Mouse (Mus musculus): Measurements from ENCODE around the gene Gm49353. TPM values are rescaled to one million over a fixed set of nuclear protein-coding genes. Genes with fewer than 3 reads are reported as not detected.

Gm49353 gene
- not detected in 2 replicates for polyA plus RNA-seq (2012; rRNA removed)

- no peaks in the 10 kb centered on the region for H3K36me3 ChIP-seq (ENCODE audit: control insufficient read depth, insufficient read depth, low read length)
- H3K4me3 ChIP-seq (ENCODE audit: low read depth, low read length): no peak within 1 kb of the TSS
- 84% methylated on average over 7 of the region's 7 CpGs for WGBS
- no peaks in the 10 kb centered on the region for H3K4me1 ChIP-seq (ENCODE audit: control insufficient read depth, insufficient read depth, insufficient read length, low read length)
- TF ChIP-seq POLR2A (IDR thresholded peaks at IDR 0.05; ENCODE audit: low read depth, low read length) (no peak), CTCF (IDR thresholded peaks at IDR 0.05; ENCODE audit: extremely low read depth, insufficient read length, insufficient replicate concordance, low read depth, low read length) (no peak)
- H3K27me3 ChIP-seq (ENCODE audit: control insufficient read depth, insufficient read depth, low read length): no peaks in the 10 kb centered on the region
- no peak within 1 kb of the TSS for H3K27ac ChIP-seq (ENCODE audit: insufficient read depth, low read depth, low read length)
Measured at GRCm38 (mm10) chr10:29198642-29199041, at the start of gene Gm49353. Gene Gm49353, plus strand, starts transcription at chr10:29198954.

- Histone ChIP-seq H3K27me3 (ENCODE audit: control insufficient read depth, insufficient read depth, low read length) (no peaks in the 10 kb centered on the region), H3K4me3 (ENCODE audit: low read depth, low read length) (no peak overlapping the region), H3K27ac (ENCODE audit: insufficient read depth, low read depth, low read length) (no peak overlapping the region), H3K4me1 (ENCODE audit: control insufficient read depth, insufficient read depth, insufficient read length, low read length) (no peaks in the 10 kb centered on the region), H3K36me3 (ENCODE audit: control insufficient read depth, insufficient read depth, low read length) (no peaks in the 10 kb centered on the region)
- WGBS: 83% methylated on average over 3 of the region's 3 CpGs
- no peak for TF ChIP-seq POLR2A (IDR thresholded peaks at IDR 0.05; ENCODE audit: low read depth, low read length)
- no peak for TF ChIP-seq CTCF (IDR thresholded peaks at IDR 0.05; ENCODE audit: extremely low read depth, insufficient read length, insufficient replicate concordance, low read depth, low read length)
Measured at GRCm38 (mm10) chr10:29155304-29155703, 43.5 kb upstream of the Gm49353 start.

GRCm38 (mm10) chr10:29161664-29162063, 37.1 kb upstream of the Gm49353 start:
- H3K36me3 ChIP-seq (ENCODE audit: control insufficient read depth, insufficient read depth, low read length): no peaks in the 10 kb centered on the region
- H3K27me3 ChIP-seq (ENCODE audit: control insufficient read depth, insufficient read depth, low read length): no peaks in the 10 kb centered on the region
- TF ChIP-seq POLR2A (IDR thresholded peaks at IDR 0.05; ENCODE audit: low read depth, low read length): no peak
- TF ChIP-seq CTCF (IDR thresholded peaks at IDR 0.05; ENCODE audit: extremely low read depth, insufficient read length, insufficient replicate concordance, low read depth, low read length): no peak
- WGBS: 77% methylated on average over 2 of the region's 2 CpGs
- no peaks in the 10 kb centered on the region for H3K4me1 ChIP-seq (ENCODE audit: control insufficient read depth, insufficient read depth, insufficient read length, low read length)
- H3K27ac ChIP-seq (ENCODE audit: insufficient read depth, low read depth, low read length): no peak overlapping the region
- no peak overlapping the region for H3K4me3 ChIP-seq (ENCODE audit: low read depth, low read length)

GRCm38 (mm10) chr10:29173778-29174177, 25.0 kb upstream of the Gm49353 start:
- Histone ChIP-seq H3K27me3 (ENCODE audit: control insufficient read depth, insufficient read depth, low read length) (no peaks in the 10 kb centered on the region), H3K27ac (ENCODE audit: insufficient read depth, low read depth, low read length) (no peak overlapping the region), H3K36me3 (ENCODE audit: control insufficient read depth, insufficient read depth, low read length) (no peaks in the 10 kb centered on the region), H3K4me3 (ENCODE audit: low read depth, low read length) (no peak overlapping the region), H3K4me1 (ENCODE audit: control insufficient read depth, insufficient read depth, insufficient read length, low read length) (no peaks in the 10 kb centered on the region)
- TF ChIP-seq CTCF (IDR thresholded peaks at IDR 0.05; ENCODE audit: extremely low read depth, insufficient read length, insufficient replicate concordance, low read depth, low read length): no peak
- no peak for TF ChIP-seq POLR2A (IDR thresholded peaks at IDR 0.05; ENCODE audit: low read depth, low read length)
- 71% methylated on average over 2 of the region's 2 CpGs for WGBS

GRCm38 (mm10) chr10:29175656-29176055, 23.1 kb upstream of the Gm49353 start:
- Histone ChIP-seq H3K27ac (ENCODE audit: insufficient read depth, low read depth, low read length) (no peak overlapping the region), H3K27me3 (ENCODE audit: control insufficient read depth, insufficient read depth, low read length) (no peaks in the 10 kb centered on the region), H3K4me1 (ENCODE audit: control insufficient read depth, insufficient read depth, insufficient read length, low read length) (no peaks in the 10 kb centered on the region), H3K4me3 (ENCODE audit: low read depth, low read length) (no peak overlapping the region), H3K36me3 (ENCODE audit: control insufficient read depth, insufficient read depth, low read length) (no peaks in the 10 kb centered on the region)
- WGBS: 79% methylated on average over 3 of the region's 3 CpGs
- TF ChIP-seq POLR2A (IDR thresholded peaks at IDR 0.05; ENCODE audit: low read depth, low read length): no peak
- no peak for TF ChIP-seq CTCF (IDR thresholded peaks at IDR 0.05; ENCODE audit: extremely low read depth, insufficient read length, insufficient replicate concordance, low read depth, low read length)

- Histone ChIP-seq H3K27ac (ENCODE audit: insufficient read depth, low read depth, low read length) (no peak overlapping the region), H3K36me3 (ENCODE audit: control insufficient read depth, insufficient read depth, low read length) (no peaks in the 10 kb centered on the region), H3K4me3 (ENCODE audit: low read depth, low read length) (no peak overlapping the region), H3K27me3 (ENCODE audit: control insufficient read depth, insufficient read depth, low read length) (no peaks in the 10 kb centered on the region), H3K4me1 (ENCODE audit: control insufficient read depth, insufficient read depth, insufficient read length, low read length) (no peaks in the 10 kb centered on the region)
- WGBS: 74% methylated on average over 4 of the region's 4 CpGs
- TF ChIP-seq CTCF (IDR thresholded peaks at IDR 0.05; ENCODE audit: extremely low read depth, insufficient read length, insufficient replicate concordance, low read depth, low read length): no peak
- no peak for TF ChIP-seq POLR2A (IDR thresholded peaks at IDR 0.05; ENCODE audit: low read depth, low read length)
Measured at GRCm38 (mm10) chr10:29176881-29177280, 21.9 kb upstream of the Gm49353 start.

GRCm38 (mm10) chr10:29178003-29178402, 20.8 kb upstream of the Gm49353 start:
- 26% methylated on average over 2 of the region's 2 CpGs for WGBS
- Histone ChIP-seq H3K27ac (ENCODE audit: insufficient read depth, low read depth, low read length) (no peak overlapping the region), H3K36me3 (ENCODE audit: control insufficient read depth, insufficient read depth, low read length) (no peaks in the 10 kb centered on the region), H3K27me3 (ENCODE audit: control insufficient read depth, insufficient read depth, low read length) (no peaks in the 10 kb centered on the region), H3K4me1 (ENCODE audit: control insufficient read depth, insufficient read depth, insufficient read length, low read length) (no peaks in the 10 kb centered on the region), H3K4me3 (ENCODE audit: low read depth, low read length) (no peak overlapping the region)
- TF ChIP-seq POLR2A (IDR thresholded peaks at IDR 0.05; ENCODE audit: low read depth, low read length): no peak
- no peak for TF ChIP-seq CTCF (IDR thresholded peaks at IDR 0.05; ENCODE audit: extremely low read depth, insufficient read length, insufficient replicate concordance, low read depth, low read length)

- no peaks in the 10 kb centered on the region for H3K36me3 ChIP-seq (ENCODE audit: control insufficient read depth, insufficient read depth, low read length)
- no peaks in the 10 kb centered on the region for H3K4me1 ChIP-seq (ENCODE audit: control insufficient read depth, insufficient read depth, insufficient read length, low read length)
- H3K27ac ChIP-seq (ENCODE audit: insufficient read depth, low read depth, low read length): no peak overlapping the region
- no peak for TF ChIP-seq POLR2A (IDR thresholded peaks at IDR 0.05; ENCODE audit: low read depth, low read length)
- TF ChIP-seq CTCF (IDR thresholded peaks at IDR 0.05; ENCODE audit: extremely low read depth, insufficient read length, insufficient replicate concordance, low read depth, low read length): no peak
- no peak overlapping the region for H3K4me3 ChIP-seq (ENCODE audit: low read depth, low read length)
- H3K27me3 ChIP-seq (ENCODE audit: control insufficient read depth, insufficient read depth, low read length): no peaks in the 10 kb centered on the region
- WGBS: 90% methylated on average over 3 of the region's 3 CpGs
Measured at GRCm38 (mm10) chr10:29180210-29180609, 18.5 kb upstream of the Gm49353 start.

Measured in small intestine, adult 2 months (tissue).